Mouse (Mus musculus) R1 (cell line): ENCODE results near the gene Fam189a1.

Experiments used
- DNase-seq: peaks from one replicate; pipeline ENCODE4 v3.0.0-alpha.2; 2018; ENCODE audit warnings: low read depth, low spot score

Fam189a1 gene

DNA sequence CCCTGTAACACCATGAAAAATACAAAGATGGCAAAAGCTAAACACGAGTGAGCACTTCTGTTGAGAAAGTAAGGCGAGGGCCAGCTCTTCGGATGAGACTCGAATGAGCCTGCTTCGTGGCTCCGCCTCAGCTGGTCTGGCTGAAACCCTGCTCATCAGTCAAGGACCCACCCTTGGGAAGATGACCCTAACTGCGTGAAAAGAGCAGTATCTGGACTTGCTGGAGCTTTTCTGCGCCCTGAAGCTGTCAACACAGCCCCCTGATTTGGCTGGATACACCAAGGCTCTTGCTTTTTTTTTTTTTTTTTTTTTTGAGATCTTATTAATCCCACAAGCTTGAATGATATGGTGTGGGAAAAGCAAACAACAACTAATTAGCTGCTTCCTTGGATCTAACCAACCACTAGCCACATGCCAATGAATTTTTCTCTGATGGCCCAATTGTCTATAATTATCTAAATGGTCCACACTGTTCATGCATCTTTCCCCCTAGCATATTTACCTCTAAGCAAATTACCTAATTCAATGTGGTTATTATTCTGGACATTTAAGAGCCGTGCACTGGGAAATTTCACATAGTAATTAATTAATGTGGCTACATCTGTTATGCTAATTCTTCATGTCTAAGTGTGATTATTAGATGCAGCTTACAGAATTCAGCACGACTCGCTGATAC is 272.0 kb downstream of the Fam189a1 start:
- no peak for DNase-seq

DNA sequence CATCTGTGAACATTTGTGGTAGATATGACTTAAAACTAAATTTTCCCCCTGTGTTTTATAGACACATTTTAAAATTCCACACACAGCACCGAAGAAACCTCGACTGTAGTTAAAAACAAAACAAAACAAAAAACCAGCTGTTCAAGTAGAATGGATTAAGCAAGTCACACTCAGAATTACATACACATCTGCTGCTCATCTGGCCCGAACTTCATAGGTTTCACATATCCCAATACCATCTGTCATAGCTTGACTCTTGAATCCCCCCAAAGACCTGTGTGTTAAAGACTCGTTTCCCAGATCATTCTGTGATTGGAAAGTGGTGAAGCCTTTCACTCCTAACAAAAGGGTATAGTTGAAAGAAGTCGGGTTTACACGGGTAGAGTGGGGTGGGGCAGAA is 274.1 kb downstream of the Fam189a1 start:
- DNase-seq = no peak

DNA sequence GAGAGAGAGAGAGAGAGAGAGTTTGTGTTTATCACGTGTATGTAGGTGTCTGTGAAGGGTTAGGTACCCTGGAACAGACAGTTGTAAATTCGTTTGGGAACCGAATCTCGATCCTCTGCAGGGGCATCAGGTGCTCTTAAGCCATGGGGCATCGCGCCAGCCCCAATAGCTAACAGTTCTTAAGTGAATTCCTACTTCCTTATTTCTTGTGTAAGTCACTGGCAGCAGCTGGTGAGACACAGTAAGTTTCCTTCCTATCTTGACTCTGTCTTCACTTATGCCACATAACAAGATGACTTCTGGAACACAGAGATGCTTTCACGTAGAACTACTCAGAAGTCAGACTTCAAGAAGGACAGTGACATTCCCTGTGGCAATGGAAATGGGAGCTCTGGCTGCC is 275.0 kb downstream of the Fam189a1 start:
- no peak for DNase-seq

DNA sequence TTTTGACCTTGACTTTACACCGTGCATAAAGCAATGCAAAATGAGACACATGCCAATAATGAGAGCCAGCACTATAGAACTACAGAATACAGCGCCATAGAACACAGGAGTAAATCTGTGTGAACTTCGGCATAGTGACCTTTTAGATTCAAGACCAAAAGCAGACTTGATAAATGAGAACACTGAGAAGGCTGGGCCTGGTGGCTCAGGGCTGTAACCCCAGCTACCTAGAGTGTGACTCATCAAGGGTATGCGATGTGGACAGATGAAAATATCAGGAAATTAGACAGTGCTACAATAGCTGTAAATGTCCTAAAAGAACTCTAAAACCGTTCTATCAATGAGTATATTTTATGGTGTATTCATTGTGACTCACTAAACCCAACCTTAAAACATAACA is 276.0 kb downstream of the Fam189a1 start:
- DNase-seq = no peak

DNA sequence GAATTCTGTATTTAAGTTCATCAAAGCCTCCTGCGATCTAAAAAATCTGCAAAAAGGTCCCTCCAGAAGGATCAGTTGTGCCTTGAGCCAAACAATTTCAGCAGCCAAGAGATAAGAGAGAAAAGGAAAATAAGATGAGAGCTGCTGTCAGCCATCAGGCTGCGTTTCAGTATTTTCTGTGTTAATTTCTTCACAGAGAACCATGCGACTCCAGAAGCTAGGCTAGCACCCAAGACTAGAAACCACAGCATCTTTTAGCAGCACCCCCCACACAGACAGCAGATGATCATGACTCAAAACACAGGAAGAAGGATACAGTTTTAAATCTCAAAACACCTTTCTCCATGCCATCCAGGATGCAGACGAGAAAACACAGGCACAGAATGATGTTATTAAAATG is 281.4 kb downstream of the Fam189a1 start:
- DNase-seq = no peak

DNA sequence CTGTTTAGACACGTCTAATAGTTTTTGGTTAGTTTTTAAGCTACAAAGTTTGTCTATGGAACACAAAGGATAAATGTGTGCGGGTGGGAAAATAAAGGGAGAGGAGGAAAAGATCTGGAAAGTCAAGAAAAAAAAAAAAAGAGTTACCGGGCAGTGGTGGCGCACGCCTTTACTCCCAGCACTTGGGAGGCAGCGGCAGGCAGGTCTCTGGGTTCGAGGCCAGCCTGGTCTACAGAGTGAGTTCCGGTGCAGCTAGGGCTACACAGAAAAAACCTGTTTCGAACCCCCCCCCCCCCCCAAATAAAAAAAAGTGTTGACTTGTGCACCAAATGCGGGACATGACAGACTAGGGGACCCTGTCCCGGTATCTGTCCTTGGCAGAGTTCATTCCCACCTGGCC is 283.1 kb downstream of the Fam189a1 start:
- no peak for DNase-seq

DNA sequence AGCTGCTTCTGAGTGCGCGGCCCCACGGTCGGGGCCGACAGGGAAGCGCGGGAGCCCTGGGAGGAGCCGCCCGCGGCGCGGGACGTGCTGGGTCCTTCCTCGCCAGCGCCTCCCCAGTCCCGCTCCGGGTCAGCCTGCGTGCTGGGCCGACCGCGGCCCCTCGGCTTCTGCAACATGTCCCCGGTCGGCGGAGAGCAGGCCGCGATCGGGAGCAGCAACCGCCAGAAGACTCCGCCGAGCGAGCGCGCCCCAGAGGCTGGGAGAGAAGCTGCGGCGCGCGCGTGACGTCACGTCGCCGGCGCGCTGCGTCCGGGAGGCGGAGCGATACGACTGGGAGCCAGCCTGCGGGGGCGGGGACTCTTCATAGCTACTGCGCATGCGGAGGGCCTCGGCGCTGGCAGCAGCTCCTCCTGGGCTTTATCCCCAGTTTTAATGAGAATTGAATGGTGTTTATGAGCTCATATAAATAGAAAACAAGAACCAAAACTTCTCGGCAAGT is 283.6 kb downstream of the Fam189a1 start, which contains the start of gene Nsmce3:
Gene Nsmce3 (minus strand): TSS at position 255 of the 499 bp plus-strand sequence.
- peak; percentile 93 for DNase-seq

DNA sequence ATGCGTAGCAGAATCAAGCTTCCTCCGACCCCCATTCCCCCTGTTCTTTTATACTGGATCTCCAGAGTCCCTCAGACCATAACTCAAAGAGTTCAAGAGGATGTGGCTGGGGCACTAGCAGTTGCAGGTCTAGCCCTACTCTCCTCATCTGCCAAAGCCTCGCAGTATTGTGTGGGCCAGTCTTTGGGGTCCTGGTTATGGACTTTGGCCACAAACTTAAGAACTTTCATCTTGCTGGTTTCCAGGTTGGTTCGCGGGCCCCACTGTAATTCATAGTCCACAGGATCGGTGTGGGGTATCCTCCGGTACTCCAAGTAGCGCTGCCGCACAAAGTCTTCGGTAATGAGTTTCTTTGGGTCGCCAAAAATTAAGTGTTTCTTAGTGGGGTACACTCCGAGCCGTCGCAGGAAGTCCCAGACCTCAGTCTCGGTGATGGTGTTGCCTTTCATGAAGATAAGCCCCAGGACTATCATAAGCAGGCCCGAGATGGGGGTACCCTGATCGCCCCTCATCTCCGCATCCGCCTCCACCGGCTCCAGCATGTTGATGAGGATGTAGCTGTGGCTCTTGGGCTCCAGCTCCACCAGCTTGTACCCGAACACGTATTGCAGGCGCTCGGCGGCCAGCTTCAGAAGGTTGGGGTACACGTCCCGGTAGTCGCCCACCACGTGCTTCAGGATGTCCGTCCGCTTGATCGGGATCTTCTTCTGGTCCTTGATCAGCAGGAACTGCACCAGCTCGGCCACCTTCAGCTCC is 284.2 kb downstream of the Fam189a1 start:
- DNase-seq = peak; percentile 32

DNA sequence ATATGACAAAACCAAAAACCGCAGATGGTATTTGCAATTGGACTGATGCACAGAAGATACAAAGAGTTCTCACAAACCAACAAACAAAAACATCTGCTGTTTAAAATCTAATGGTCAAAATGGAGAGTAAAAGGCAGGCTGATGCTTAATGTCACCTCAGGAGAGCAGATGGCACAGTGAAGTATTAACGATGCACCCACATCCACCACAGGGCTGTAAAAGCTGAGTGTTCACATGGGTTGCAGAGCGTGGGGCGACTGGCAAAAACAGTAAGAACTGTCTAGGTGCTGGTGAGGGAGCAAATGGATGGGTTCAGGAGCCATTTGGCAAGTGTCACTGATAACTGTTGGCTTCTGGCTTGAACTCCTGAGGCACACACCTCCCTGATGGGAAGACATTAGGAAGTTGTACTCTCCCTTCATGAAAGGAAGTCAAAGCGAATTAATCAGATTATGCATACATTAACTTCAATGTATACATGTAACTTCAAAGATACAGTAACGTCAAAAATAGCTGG is 286.8 kb downstream of the Fam189a1 start:
- no peak for DNase-seq

DNA sequence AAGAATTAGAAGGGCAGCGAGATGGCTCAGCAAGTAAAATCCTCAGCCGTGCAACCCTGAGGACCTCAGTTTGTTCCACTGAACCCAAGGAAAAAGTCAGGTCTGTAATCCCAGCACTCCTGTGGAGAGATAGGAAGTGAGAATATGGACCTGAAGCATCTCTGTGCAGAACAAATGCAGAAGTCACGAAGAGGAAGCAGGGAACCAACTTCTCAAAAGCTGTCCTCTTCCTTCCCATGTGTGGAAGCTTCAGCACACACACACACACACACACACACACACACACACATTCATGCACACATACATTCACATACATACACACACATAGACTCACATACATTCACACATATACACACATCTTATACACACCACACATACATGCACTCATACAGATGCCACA is 292.8 kb downstream of the Fam189a1 start:
- no peak for DNase-seq

DNA sequence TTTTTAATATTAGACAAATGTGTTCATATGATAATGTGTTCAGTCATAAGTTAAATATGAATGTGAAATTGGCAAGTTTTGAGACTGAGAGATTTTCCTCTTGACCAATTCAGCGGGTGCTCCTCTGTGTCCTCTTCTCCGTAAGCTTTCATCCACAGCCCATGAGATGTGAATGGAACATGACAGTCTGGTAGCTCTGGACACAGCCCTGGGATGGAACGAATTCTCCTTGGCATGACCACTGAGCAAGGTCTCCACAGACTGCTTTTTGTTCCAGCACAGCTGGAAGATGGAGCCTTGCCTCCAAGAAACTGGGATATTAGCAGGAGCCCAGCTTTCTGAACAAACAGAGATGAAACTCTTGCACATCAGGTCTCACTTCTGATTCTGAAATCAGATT is 293.4 kb downstream of the Fam189a1 start:
- DNase-seq = no peak

DNA sequence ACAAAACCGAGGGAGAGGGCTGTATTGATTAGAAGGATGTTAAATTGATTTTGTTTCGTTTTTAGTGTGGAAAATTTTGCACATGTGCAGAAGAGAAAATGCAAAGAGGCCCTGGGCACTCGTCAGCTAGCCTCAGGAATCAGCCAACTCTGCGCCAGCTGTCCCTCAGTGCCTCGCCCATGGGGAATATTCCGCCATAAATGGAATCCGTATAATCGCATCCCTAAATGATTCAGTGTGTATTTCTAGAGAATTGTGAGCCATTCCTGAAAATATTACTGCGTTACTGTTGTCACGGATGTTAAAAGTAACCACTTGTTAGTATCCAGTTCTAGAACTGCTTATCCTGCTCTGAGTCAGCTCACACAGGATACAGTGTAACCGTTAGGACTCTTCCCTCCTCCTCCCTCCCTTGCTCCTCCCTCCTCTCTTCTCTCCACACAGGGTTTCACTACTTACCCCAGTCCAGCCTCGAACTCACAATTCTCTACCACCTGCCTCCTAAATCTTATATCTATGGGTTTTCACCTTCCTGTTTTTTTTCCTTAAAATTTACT is 299.8 kb downstream of the Fam189a1 start:
- DNase-seq = no peak

DNA sequence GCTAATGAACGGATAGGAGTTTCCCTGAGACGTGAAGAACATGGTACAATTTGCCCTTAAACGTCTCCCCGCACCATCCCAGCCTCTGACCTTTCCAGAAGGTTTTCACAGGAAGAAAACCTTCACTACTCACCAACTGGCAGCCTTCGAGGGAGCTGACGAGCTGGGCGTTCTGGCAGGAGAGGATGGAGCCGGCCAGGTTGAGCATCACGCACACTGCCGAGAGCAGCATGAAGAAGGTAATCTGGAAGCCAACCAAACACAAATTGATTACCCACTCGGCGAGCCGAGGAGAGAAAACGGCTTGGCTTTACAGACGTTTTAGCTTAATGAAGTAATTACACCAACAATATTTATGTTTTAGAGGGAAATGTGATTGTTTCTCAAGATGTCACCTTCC is 300.4 kb downstream of the Fam189a1 start:
- DNase-seq = no peak

DNA sequence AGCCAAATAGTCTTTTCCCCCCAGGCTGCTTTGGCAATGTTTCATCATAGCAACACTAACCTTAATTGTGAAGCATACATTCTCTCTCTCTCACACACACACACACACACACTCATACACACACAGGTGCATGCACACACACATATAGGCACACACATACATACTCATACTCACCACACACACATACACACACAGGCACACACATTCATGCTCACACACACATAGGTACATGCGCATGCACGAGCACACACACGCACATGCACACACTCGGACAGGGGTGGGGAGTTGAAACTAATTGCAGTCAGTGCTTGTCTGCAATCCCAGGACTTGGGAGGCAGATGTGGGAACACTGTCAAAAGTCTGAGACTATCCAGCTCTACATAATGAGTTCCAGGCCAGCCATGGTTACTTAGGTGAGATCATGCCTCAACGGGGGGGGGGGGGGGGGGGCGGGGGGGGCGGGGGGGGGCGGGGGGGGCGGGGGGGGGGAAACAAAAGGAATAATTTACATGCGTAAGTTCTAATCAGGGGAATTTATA is 300.9 kb downstream of the Fam189a1 start:
- DNase-seq = no peak

DNA sequence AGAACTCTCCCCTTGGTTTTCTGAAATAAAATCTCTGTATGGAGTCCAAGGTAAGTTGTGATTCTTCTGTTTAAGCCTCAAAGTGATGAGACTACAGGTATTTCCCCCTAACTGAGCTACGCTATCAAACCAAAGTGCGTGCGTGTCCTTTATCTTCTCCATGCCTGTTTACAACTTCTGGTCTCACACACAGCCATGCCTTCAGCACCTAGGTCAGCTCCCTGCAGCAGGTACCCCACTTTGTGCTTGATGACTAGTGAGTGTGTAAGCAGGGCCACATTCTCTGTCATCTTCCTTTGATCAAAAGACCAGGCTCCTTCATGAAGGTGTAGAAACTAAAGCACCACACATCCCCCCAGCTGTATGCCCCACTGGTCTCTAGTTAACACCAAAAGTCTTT is 305.6 kb downstream of the Fam189a1 start:
- DNase-seq = peak; percentile 66

DNA sequence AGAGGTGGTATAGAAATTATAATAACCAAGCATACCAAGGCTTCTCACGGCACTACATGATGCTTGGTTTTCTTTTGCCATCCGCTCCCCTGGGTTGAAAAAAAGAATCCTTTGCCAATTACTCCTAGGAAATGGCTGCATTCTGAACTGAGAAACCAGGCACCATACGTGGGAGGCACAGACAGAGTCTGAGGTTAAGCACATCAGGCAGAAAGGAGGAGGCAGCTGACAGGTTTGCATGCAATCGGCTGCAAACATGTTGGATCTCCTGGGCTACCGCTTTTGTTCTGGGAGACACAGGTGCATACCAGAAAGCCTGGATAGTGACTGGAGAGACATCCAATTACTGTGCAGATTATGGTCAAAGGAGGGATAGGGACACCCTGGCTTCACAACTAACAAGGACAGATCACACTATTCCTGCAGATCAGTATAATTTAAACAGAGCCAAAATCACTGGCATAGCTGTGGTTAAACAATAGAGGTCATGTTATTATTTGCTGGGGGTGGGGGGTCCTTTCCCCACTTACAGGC is 308.9 kb downstream of the Fam189a1 start:
- DNase-seq = no peak

DNA sequence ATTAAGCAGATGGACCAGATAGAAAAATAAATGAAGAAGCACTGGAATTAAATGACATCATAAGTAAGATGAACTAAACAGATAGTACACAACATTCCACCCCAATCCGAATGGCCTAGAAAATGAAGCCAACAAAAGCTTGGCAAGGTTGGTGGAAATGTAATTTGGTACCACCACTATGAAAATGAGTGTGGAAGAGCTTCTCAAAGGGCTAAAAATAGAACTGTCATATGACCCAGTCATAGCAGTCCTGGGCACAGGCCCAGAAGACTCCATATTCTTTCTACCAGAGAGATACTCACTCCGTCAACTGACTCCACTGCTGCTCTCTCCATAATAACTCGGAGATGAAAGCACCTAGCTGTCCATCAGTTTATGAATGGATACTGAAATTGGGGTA is 310.3 kb downstream of the Fam189a1 start:
- no peak for DNase-seq

DNA sequence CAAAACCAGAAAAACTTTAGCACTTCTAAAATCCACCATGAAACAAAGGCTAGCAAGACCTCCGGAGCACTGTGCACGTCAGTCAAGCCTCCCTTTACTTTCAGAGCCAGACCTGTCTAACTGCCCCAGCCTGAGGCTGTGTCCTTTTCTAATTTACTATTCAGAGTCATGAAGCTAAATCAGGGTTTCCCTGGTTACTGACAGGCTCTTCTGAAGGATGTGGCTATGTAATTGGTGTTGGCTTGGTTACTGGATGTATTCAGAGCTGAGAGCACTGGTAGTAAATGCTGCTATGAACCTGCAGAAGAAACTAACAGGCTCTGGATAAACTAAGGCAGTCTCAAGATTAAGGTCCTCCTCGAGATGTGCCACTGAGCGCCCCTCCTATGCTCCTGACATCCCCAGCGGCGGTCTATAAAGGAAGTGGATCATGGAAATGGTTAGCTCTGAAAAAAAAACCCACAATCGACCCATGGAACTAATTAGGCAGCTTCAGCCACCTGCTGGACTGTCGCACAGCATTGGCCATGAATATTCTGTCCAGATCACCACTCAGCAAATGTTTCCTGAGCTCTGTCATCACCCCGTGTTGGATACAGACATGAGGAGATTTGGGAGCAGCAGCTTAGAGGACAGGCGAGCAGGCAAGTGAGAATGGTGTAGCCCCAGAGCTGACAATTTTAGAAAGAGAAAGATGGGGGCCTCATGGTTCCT is 315.3 kb downstream of the Fam189a1 start:
- DNase-seq = peak; percentile 51

DNA sequence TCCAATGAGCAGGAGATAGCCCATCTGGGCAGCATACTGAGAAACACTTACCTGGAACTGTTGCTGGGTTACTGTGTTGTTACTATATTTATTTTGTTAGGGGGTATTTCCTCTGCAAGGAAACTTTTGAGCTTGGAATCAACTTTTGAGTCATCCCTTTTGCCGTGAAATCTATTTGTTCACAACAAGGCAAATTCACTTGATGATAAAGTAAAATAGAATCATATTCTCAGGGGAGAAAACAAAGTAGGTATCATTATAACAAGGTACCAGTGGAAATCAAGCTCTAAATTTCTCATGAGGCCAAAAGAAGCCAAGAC is 315.8 kb downstream of the Fam189a1 start:
- DNase-seq = no peak

DNA sequence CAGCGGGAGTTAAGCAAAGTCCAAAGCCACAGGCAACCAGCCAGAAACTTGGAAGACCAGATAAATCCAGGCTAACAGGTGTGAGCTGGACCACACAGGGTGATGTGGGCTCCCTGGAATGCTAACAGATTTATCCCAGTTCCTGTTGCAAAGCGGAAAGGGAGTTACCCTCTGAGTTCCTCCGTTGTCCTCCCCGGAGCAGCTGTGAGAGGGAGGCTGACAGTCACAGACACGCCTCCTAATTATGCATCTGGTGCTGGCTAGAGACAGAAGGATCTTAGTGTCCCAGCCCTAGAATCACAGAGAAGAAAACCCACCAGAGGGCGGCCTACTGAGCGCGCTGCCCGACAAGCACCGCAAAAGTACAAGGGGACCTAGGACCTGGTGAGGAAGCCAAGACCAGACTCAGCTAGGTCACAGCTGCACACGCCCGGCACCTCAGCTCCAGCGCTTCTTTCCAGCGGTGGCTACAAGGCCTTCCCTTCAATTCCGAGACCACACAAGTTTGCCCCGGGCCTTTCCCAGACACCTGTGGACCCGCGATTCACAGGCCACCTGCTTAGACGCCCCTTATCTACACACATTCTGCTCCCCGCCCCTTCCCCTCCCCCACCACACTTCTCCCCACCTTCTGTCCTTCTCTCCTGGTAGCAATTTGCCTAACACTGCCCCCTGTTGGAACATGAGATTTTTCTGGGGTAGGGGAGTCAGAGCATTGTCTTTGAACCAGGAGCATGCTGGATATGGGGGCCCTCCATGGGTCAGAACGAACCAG is 316.4 kb downstream of the Fam189a1 start:
- DNase-seq = peak; percentile 99

DNA sequence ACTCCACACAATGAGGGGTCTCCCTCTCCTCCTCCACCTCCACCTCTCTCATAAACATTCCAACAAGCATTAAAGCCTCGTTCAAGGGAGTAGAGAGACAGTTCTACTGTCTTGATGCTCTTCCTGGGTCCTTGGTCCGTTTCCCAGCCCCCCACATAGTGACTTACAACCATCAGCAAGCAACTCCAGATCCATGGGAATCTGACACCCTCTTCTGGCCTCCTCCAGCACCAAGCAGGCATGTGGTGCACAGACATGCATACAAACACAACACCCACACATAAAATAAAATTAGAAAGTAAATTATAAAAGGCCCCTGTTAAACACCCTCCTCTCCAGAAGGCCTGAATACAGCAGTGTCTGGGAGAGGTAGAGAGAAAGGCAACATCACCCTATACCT is 317.1 kb downstream of the Fam189a1 start:
- DNase-seq = no peak
